Mouse (Mus musculus) CH12.LX (cell line): ENCODE data around the gene Colca2. TPM values are rescaled to one million over a fixed set of nuclear protein-coding genes. Genes with fewer than 3 reads are reported as not detected.

Source experiments
- DNase-seq: peaks from one replicate; pipeline ENCODE4 v3.0.0-alpha.2; 2013; ENCODE audit errors: extremely low read depth
- H3K27ac ChIP-seq: 2 replicates; pipeline ENCODE4 v1.5.1; 2012; ENCODE audit warnings: low read depth, mild to moderate bottlenecking, control low read depth, moderate library complexity; ENCODE audit not compliant: insufficient read depth
- H3K27me3 ChIP-seq: replicated peaks from 2 replicates; pipeline ENCODE3; 2012; ENCODE audit warnings: inconsistent platforms
- H3K36me3 ChIP-seq, 2 experiments: replicated peaks in 1 of 2; 2 replicates each; pipeline versions ENCODE3 to v1.6.1; 2012; ENCODE audit warnings: inconsistent platforms in 1 of 2, low read length in 1 of 2, mild to moderate bottlenecking in 1 of 2, mixed read lengths in 1 of 2, moderate library complexity in 1 of 2; ENCODE audit not compliant: control insufficient read depth in 1 of 2, insufficient read depth in 1 of 2
- H3K4me1 ChIP-seq, 2 experiments: 2 replicates each; pipeline ENCODE4 v1.6.1; 2012; ENCODE audit warnings: inconsistent platforms in 1 of 2, moderate library complexity in 1 of 2; ENCODE audit not compliant: insufficient read depth in 2 of 2, control insufficient read depth in 1 of 2
- H3K4me2 ChIP-seq: 2 replicates; pipeline ENCODE4 v1.6.1; 2012; ENCODE audit warnings: low read depth, mild to moderate bottlenecking, control low read depth; ENCODE audit not compliant: poor library complexity, insufficient read depth, severe bottlenecking
- H3K4me3 ChIP-seq, 3 experiments: fragments of 150-350 bp in 1 of 3; sonication (generic) in 1 of 3; replicated peaks in 1 of 3; 2 replicates each; pipeline versions ENCODE3 to v1.5.1; 2011 to 2012; ENCODE audit warnings: low read depth in 2 of 3, low read length in 2 of 3, mild to moderate bottlenecking in 2 of 3, moderate library complexity in 2 of 3, control low read depth in 1 of 3, improper control_type of control experiment in 1 of 3, inconsistent platforms in 1 of 3, mixed read lengths in 1 of 3; ENCODE audit not compliant: poor library complexity in 1 of 3
- H3K79me2 ChIP-seq: replicated peaks from 2 replicates; pipeline ENCODE4 v1.6.1; 2012; ENCODE audit warnings: mild to moderate bottlenecking, moderate library complexity; ENCODE audit not compliant: control insufficient read depth, poor library complexity, insufficient read depth, severe bottlenecking; ENCODE audit errors: extremely low read depth
- H3K9ac ChIP-seq: 2 replicates; pipeline ENCODE4 v1.6.1; 2012; ENCODE audit warnings: low read depth, mild to moderate bottlenecking, control low read depth, moderate library complexity; ENCODE audit not compliant: insufficient read depth
- H3K9me3 ChIP-seq: replicated peaks from 2 replicates; pipeline ENCODE3; 2012; ENCODE audit warnings: low read length, inconsistent platforms, mixed read lengths
- BHLHE40 ChIP-seq: IDR thresholded peaks from 2 replicates; pipeline ENCODE4 v1.6.1; 2011; ENCODE audit warnings: mild to moderate bottlenecking, low read depth, low read length, improper control_type of control experiment
- CTCF ChIP-seq, 2 experiments: IDR thresholded peaks in 1 of 2; conservative IDR thresholded peaks in 1 of 2; 2 replicates each; pipeline ENCODE4 v1.5.1; 2011 to 2012; ENCODE audit warnings: low read depth in 2 of 2, low read length in 2 of 2, improper control_type of control experiment in 1 of 2, inconsistent platforms in 1 of 2, mild to moderate bottlenecking in 1 of 2, moderate library complexity in 1 of 2
- EP300 ChIP-seq: IDR thresholded peaks from 2 replicates; pipeline ENCODE4 v1.6.1; 2011; ENCODE audit warnings: low read length, improper control_type of control experiment
- GABPA ChIP-seq: IDR thresholded peaks from 2 replicates; pipeline ENCODE4 v1.6.1; 2012; ENCODE audit warnings: low read depth, low read length, improper control_type of control experiment, inconsistent platforms; ENCODE audit not compliant: insufficient replicate concordance
- JUN ChIP-seq: IDR thresholded peaks from 2 replicates; pipeline ENCODE4 v1.6.1; 2011; ENCODE audit warnings: low read depth, mild to moderate bottlenecking, low read length, improper control_type of control experiment, moderate library complexity; ENCODE audit not compliant: insufficient read depth
- MAFK ChIP-seq: IDR thresholded peaks from 2 replicates; pipeline ENCODE4 v1.6.1; 2011; ENCODE audit warnings: low read length, improper control_type of control experiment; ENCODE audit not compliant: insufficient replicate concordance
- MXI1 ChIP-seq: IDR thresholded peaks from 2 replicates; pipeline ENCODE4 v1.6.1; 2011; ENCODE audit warnings: mild to moderate bottlenecking, low read depth, low read length, improper control_type of control experiment
- MYC ChIP-seq: IDR thresholded peaks from 2 replicates; pipeline ENCODE4 v1.6.1; 2011; ENCODE audit warnings: low read depth, mild to moderate bottlenecking, improper control_type of control experiment, low read length
- NELFE ChIP-seq: IDR thresholded peaks from 2 replicates; pipeline ENCODE4 v1.6.1; 2011; ENCODE audit warnings: low read depth, low read length, improper control_type of control experiment
- POLR2A ChIP-seq: IDR thresholded peaks from 2 replicates; pipeline ENCODE4 v1.6.1; 2011; ENCODE audit warnings: low read depth, mild to moderate bottlenecking, improper control_type of control experiment, low read length
- SIN3A ChIP-seq: IDR thresholded peaks from 2 replicates; pipeline ENCODE4 v1.6.1; 2012; ENCODE audit warnings: low read length, improper control_type of control experiment, inconsistent platforms
- SMC3 ChIP-seq: IDR thresholded peaks from 2 replicates; pipeline ENCODE4 v1.6.1; 2011; ENCODE audit warnings: low read depth, low read length, improper control_type of control experiment
- TBP ChIP-seq: conservative IDR thresholded peaks from 2 replicates; pipeline ENCODE4 v1.6.1; 2011; ENCODE audit warnings: low read depth, low read length, improper control_type of control experiment
- UBTF ChIP-seq: IDR thresholded peaks from 2 replicates; pipeline ENCODE4 v1.6.1; 2012; ENCODE audit warnings: low read depth, mild to moderate bottlenecking, inconsistent platforms, low read length, improper control_type of control experiment, moderate library complexity
- USF2 ChIP-seq: conservative IDR thresholded peaks from 2 replicates; pipeline ENCODE4 v1.6.1; 2011; ENCODE audit warnings: low read depth, low read length, improper control_type of control experiment
- ZKSCAN1 ChIP-seq: IDR thresholded peaks from 2 replicates; pipeline ENCODE4 v1.6.1; 2012; ENCODE audit warnings: low read depth, inconsistent platforms, low read length, improper control_type of control experiment, borderline replicate concordance
- ZMIZ1 ChIP-seq: IDR thresholded peaks from 2 replicates; pipeline ENCODE4 v1.6.1; 2012; ENCODE audit warnings: low read depth, mild to moderate bottlenecking, inconsistent platforms, low read length, improper control_type of control experiment
- dilution Hi-C: fragments of 300-500 bp; cut with MboI; formaldehyde crosslinking; loops from 2 replicates; pipeline ENCODE4 v1.14.3; 2020; ENCODE audit warnings: low sequenced_read_pairs; ENCODE audit not compliant: extremely low pct_unique_long_range_greater_than_20kb, extremely low pct_ligation_motif_present
- in situ Hi-C: fragments of 300-500 bp; cut with MboI; formaldehyde crosslinking; loops from 3 replicates; pipeline ENCODE4 v1.14.3; 2019; ENCODE audit warnings: low sequenced_read_pairs, low pct_ligation_motif_present, low pct_unique_long_range_greater_than_20kb, mixed read lengths
- polyA plus RNA-seq: library from polyadenylated mRNA; unstranded; fragments of >175 nt; gene quantifications from 2 replicates; pipeline ENCODE4 v1.2.1, GENCODE M21; 2012; ENCODE audit warnings: low read depth; ENCODE audit not compliant: insufficient read length
- total RNA-seq, 2 experiments: library from RNA; depleted of rRNA; stranded (reverse); fragments of 300-350 nt in 1 of 2; fragments of >200 nt in 1 of 2; gene quantifications; 2 replicates each; pipeline ENCODE4 v1.2.3; 2012 to 2014

Colca2 gene
- 0.25 TPM in 1 of 2 replicates, not detected in the other for total RNA-seq (2012; rRNA removed)
- 0.26 TPM in 1 of 2 replicates, not detected in the other for total RNA-seq (2014; rRNA removed)
- 0.97 and 1.1 TPM in 2 replicates for polyA plus RNA-seq

DNA sequence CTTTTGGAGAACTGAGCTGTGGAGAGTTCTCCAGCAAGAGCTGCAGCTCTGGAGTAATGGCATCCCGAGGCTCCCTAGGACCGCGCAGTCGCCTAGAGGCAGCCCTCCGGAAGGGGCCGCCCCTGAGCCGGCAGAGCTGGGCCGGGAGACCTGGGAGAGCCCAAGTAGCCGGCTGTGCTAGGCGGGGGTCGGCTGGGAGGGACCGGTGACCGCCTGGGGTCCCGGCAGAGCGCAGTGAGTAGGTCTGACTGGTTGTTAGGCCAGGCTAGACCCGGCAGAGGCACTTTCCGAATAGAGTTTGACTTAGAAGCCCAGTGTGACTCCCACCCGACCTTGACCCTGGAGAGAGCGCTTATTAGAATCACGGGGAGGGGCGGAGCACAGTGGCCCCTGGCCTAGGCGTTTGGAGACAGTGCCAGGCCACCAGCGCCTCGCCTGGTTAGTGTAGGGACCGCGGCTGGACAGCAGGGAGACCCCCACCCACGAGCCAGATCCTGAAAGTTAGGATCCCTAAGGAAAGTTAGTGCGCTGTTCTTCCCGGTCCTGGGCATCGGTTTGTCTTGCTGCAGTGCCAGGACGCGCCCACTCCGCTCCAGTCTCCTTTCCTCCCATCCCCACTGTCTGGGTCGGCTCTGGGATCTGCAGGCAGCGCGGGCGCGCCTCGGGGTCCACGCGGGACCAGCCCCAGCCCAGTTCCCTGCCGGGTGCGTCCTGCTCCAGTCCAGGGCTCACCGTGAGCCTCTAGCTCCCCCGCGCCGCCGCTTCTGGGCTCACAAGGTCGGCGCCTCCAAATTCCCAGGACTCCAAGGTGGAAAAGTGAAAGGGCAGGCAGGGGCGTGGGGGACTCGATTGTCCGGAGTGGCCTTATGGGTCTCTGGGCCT lies at the start of gene Colca2:
Colca2 (minus strand) TSS at position 70 of the 882 bp plus-strand sequence.
- H3K9me3 ChIP-seq = no peaks in the 10 kb centered on the region
- H3K4me3 ChIP-seq = no peak within 1 kb of the TSS
- H3K27ac ChIP-seq = no peak within 1 kb of the TSS
- no peak for DNase-seq
- in situ Hi-C loops (no loop called here), dilution Hi-C loops (no loop called here)
- H3K36me3 ChIP-seq = peaks cover 0 to 16% of the 10 kb centered on the region in 2 experiments
- no peaks in the 10 kb centered on the region for H3K27me3 ChIP-seq
- no peak within 1 kb of the TSS for H3K4me2 ChIP-seq
- H3K9ac ChIP-seq = no peak within 1 kb of the TSS
- no peaks in the 10 kb centered on the region for H3K79me2 ChIP-seq
- TF ChIP-seq MXI1 (no peak), CTCF (conservative IDR thresholded peaks at IDR 0.05 in 1 of 2, IDR thresholded peaks at IDR 0.05 in 1 of 2; ENCODE audit: low read depth in 2 of 2, low read length in 2 of 2) (no peak), GABPA (no peak), JUN (no peak), UBTF (no peak), EP300 (no peak), USF2 (no peak), SMC3 (no peak), BHLHE40 (no peak), MYC (no peak), ZKSCAN1 (no peak), MAFK (no peak), POLR2A (no peak)
- peaks cover 0 to 9% of the 10 kb centered on the region in 2 experiments; a peak in 3 of 4 replicates for H3K4me1 ChIP-seq

DNA sequence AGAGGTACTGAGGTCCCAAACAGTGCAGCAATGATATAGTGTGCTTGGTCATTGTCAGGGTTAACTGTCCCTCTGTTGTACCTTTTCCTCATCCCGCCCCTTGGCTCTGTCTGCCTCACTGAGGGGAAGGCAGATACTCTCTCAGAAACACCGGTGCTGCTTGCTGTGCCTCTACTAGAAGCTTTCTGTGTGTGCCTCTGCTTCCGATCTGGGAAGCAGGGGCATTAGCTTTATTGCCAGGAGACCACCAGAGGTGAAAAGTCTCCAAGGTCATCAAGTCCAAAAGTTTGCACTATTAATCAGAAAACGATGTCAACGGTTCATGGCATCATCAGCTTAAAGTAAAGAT lies 49.2 kb upstream of the Colca2 start:
- H3K9ac ChIP-seq = peak overlapping the region; percentile 60
- no peaks in the 10 kb centered on the region for H3K9me3 ChIP-seq
- peak overlapping the region; percentile 65 to 85 (median 72) for H3K4me3 ChIP-seq
- TF ChIP-seq POLR2A = 0 out of 2 replicates have a peak, but pooled peaks have one; percentile 12
- TF ChIP-seq ZMIZ1 = peak; percentile 71
- TF ChIP-seq SIN3A = peak; percentile 84; the same call in 1 of the 2 replicates
- no peak; the same call in 1 of the 2 replicates for TF ChIP-seq TBP
- TF ChIP-seq NELFE = no peak
- peak; percentile 5; the same call in 1 of the 2 replicates for TF ChIP-seq EP300
- no peaks in the 10 kb centered on the region for H3K27me3 ChIP-seq
- H3K27ac ChIP-seq = peak overlapping the region; percentile 92
- dilution Hi-C loops = no loop called here
- H3K36me3 ChIP-seq = peaks cover 10 to 27% of the 10 kb centered on the region in 2 experiments
- peaks cover 63% of the 10 kb centered on the region for H3K79me2 ChIP-seq
- peaks cover 17 to 52% of the 10 kb centered on the region in 2 experiments for H3K4me1 ChIP-seq
- in situ Hi-C loops = loop anchor here (25.0 kb wide), 2 partner anchors 435 to 585 kb away; partner anchors contain the start of gene Arhgap20
- peak overlapping the region; percentile 32; the same call in 1 of the 2 replicates for H3K4me2 ChIP-seq
- no peak for DNase-seq
